Mouse (Mus musculus): ENCODE results near the gene Eif5a.
"Not testable (repeated sequence)": the region's sequence is repeated elsewhere in the genome, so short reads cannot be mapped to it uniquely, and the experiment has no call there.

- not testable (repeated sequence) for TF ChIP-seq CTCF (IDR thresholded peaks at IDR 0.05; ENCODE audit: low read depth, low read length); POLR2A (IDR thresholded peaks at IDR 0.05; ENCODE audit: extremely low read depth, insufficient read depth, low read length)
These were observed 4.9 kb downstream of the Eif5a start for GRCm38 (mm10) chr11:69916652-69917378.

All from liver, adult 2 months (tissue).